Mouse (Mus musculus): Measurements from ENCODE around the gene Slit3. TPM values are rescaled to one million over a fixed set of nuclear protein-coding genes. Genes with fewer than 3 reads are reported as not detected.

Gene Slit3
- polyA plus RNA-seq, 1 experiment from 2014 or later = 4.9 TPM

DNA sequence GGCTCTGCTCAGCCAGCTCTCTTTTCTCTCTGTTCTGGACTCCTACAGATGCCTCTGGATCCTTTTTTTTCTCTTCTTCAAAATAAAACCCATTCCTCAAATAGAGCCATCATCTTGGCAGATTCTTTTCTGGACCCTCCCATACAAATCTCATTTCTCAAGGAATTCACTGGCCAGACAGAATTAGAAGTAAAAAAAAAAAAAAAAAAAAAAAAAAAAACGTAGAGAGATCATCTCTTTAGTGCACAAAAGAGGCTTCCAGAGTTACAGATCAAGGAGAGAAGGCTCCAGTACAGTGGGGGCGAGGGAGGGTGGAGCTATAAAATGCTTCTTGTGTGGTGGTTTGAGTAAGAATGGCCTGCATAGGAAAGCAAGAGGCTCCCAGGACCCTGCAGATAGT, 10.2 kb upstream of the Slit3 start:
- H3K4me1 ChIP-seq = peaks cover 10% of the 10 kb centered on the region
- WGBS = 46% methylated on average over 2 of the region's 2 CpGs

GRCm38 (mm10) chr11:35113290-35113689, 7.7 kb upstream of the Slit3 start:
- Histone ChIP-seq H3K27ac (no peak overlapping the region), H3K27me3 (ENCODE audit: poor library complexity, severe bottlenecking) (peaks cover 31% of the 10 kb centered on the region), H3K9me3 (no peaks in the 10 kb centered on the region), H3K4me3 (no peak overlapping the region), H3K4me1 (peaks cover 17% of the 10 kb centered on the region), H3K36me3 (replicated peaks) (no peaks in the 10 kb centered on the region)
- DNase-seq (ENCODE audit: extremely low spot score, low spot score) = no peak
- 31% methylated on average over 1 of the region's 1 CpGs for WGBS

More for the DNA sequence above, 10.2 kb upstream of the Slit3 start:
- Histone ChIP-seq H3K27me3 (ENCODE audit: poor library complexity, severe bottlenecking) (peaks cover 6% of the 10 kb centered on the region; the same call in 1 of the 2 replicates), H3K4me3 (no peak overlapping the region), H3K36me3 (replicated peaks) (no peaks in the 10 kb centered on the region), H3K9me3 (no peaks in the 10 kb centered on the region), H3K27ac (no peak overlapping the region)
- DNase-seq (ENCODE audit: extremely low spot score, low spot score) = no peak

- Histone ChIP-seq H3K36me3 (replicated peaks) (no peaks in the 10 kb centered on the region), H3K4me3 (no peak overlapping the region), H3K4me1 (peaks cover 46% of the 10 kb centered on the region), H3K27ac (no peak overlapping the region), H3K9me3 (no peaks in the 10 kb centered on the region), H3K27me3 (ENCODE audit: poor library complexity, severe bottlenecking) (peaks cover 61% of the 10 kb centered on the region)
- DNase-seq (ENCODE audit: extremely low spot score, low spot score) = no peak
- WGBS = 66% methylated on average over 3 of the region's 3 CpGs
Observed at GRCm38 (mm10) chr11:35116436-35116835, 4.6 kb upstream of the Slit3 start.

GRCm38 (mm10) chr11:35117871-35118270, 3.2 kb upstream of the Slit3 start:
- Histone ChIP-seq H3K27me3 (ENCODE audit: poor library complexity, severe bottlenecking) (peaks cover 76% of the 10 kb centered on the region), H3K9me3 (no peaks in the 10 kb centered on the region), H3K4me3 (no peak overlapping the region), H3K27ac (no peak overlapping the region), H3K4me1 (peaks cover 59% of the 10 kb centered on the region), H3K36me3 (replicated peaks) (no peaks in the 10 kb centered on the region)
- no peak for DNase-seq (ENCODE audit: extremely low spot score, low spot score)
- WGBS = 84% methylated on average over 3 of the region's 3 CpGs

- Histone ChIP-seq H3K36me3 (replicated peaks) (no peaks in the 10 kb centered on the region), H3K27me3 (ENCODE audit: poor library complexity, severe bottlenecking) (peaks cover 84% of the 10 kb centered on the region), H3K4me1 (peaks cover 56% of the 10 kb centered on the region), H3K27ac (peak overlapping the region; percentile 65; the same call in 1 of the 2 replicates), H3K4me3 (no peak overlapping the region), H3K9me3 (no peaks in the 10 kb centered on the region)
- DNase-seq (ENCODE audit: extremely low spot score, low spot score) = no peak
- WGBS = 57% methylated on average over 6 of the region's 6 CpGs
Observed at GRCm38 (mm10) chr11:35118731-35119130, 2.3 kb upstream of the Slit3 start.

DNA sequence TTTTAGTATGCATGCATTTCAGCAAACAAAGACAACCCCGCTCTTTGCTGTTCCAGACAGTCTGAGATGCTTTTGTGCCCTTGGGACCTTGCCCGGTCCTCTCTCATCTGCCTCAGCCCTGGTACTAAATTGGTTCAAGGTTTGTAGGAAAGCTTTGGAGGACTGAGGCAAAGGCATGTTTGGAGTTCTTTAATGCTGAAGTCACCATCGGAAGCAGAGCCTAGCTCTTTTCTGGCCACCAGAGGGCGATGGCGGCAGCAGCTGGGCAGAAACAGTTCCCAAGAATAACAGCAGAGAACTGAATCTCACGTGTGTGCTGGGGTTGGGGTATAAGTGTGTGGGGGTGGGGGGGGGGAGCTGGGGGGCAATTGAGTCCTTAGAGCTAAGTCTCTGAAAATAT, 1.7 kb upstream of the Slit3 start:
- peak overlapping the region; percentile 65; the same call in 1 of the 2 replicates for H3K27ac ChIP-seq
- 7% methylated on average over 6 of the region's 6 CpGs for WGBS
- DNase-seq (ENCODE audit: extremely low spot score, low spot score) = peak; percentile 81
- H3K36me3 ChIP-seq (replicated peaks) = no peaks in the 10 kb centered on the region
- H3K4me1 ChIP-seq = peaks cover 62% of the 10 kb centered on the region
- H3K27me3 ChIP-seq (ENCODE audit: poor library complexity, severe bottlenecking) = peaks cover 90% of the 10 kb centered on the region
- no peaks in the 10 kb centered on the region for H3K9me3 ChIP-seq
- H3K4me3 ChIP-seq = no peak overlapping the region

DNA sequence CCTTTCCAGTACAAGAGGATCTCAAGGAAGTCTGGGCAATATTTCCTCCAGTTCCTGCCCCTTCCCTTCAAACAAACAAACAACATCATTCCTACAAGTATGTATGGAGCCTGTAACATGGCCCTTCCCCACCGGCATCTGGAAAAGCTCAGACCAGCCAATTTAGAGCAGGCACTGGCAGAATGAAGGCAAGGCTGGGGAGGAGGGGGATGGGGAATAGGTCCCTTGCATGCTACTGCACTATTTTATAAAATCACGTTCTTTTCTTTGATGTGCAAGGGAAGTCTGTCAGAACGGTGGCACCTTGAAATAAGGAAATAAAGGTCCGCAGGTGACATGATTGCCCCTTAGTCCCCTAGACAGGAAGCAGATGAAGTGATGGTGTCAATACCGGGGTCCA, 948 bp upstream of the Slit3 start:
- Histone ChIP-seq H3K4me3 (no peak overlapping the region), H3K36me3 (replicated peaks) (no peaks in the 10 kb centered on the region), H3K27ac (no peak overlapping the region), H3K27me3 (ENCODE audit: poor library complexity, severe bottlenecking) (peaks cover 93% of the 10 kb centered on the region), H3K9me3 (no peaks in the 10 kb centered on the region), H3K4me1 (peaks cover 69% of the 10 kb centered on the region)
- 48% methylated on average over 5 of the region's 5 CpGs for WGBS
- DNase-seq (ENCODE audit: extremely low spot score, low spot score) = no peak

GRCm38 (mm10) chr11:35121611-35121959, 561 bp downstream of the Slit3 start:
- DNase-seq (ENCODE audit: extremely low spot score, low spot score) = peak; percentile 35
- Histone ChIP-seq H3K4me3 (peak overlapping the region; percentile 79), H3K4me1 (peaks cover 84% of the 10 kb centered on the region), H3K27me3 (ENCODE audit: poor library complexity, severe bottlenecking) (peaks cover 97% of the 10 kb centered on the region), H3K27ac (peak overlapping the region; percentile 85), H3K9me3 (no peaks in the 10 kb centered on the region), H3K36me3 (replicated peaks) (no peaks in the 10 kb centered on the region)
- WGBS = under 1% methylated on average over 27 of the region's 27 CpGs

DNA sequence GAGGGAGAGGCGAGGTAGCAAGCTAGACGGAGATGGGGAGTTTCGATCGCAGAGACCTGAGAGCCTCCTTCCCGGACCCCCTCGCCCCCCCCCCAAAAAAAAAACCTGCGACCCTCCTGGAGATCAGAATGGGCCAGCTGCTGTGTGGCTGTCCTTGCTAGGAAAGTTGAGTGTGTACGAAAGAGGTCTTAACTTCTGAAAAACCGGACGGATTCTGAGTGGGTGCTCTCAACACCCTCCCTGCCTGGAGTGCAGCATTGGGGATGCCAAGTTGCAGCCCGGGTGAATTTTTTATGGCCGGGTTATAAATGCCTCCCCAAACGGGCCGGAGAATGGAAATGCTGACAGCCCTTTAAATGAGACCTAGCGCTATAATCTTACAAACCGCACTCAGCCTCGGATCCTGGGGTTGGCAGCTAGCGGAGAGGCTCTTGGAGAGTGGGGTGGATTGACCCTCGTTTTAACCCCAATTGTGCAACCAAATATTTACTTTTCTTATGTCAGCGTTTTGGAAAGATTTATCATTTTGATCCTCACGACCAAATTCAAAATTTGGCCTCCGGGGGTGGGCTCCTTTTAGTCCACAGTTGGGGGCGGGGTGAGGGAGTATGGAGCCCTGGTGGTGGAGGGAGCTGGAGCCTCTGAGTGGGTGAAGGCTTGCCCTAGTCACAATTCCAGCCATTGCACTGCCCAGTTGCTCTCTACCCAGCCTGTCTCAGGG, 1.2 kb downstream of the Slit3 start:
- H3K36me3 ChIP-seq (replicated peaks) = no peaks in the 10 kb centered on the region
- DNase-seq (ENCODE audit: extremely low spot score, low spot score) = no peak
- no peaks in the 10 kb centered on the region for H3K9me3 ChIP-seq
- peak overlapping the region; percentile 85; the same call in 1 of the 2 replicates for H3K27ac ChIP-seq
- H3K27me3 ChIP-seq (ENCODE audit: poor library complexity, severe bottlenecking) = peaks cover 97% of the 10 kb centered on the region
- H3K4me1 ChIP-seq = peaks cover 90% of the 10 kb centered on the region
- WGBS = under 1% methylated on average over 23 of the region's 23 CpGs
- H3K4me3 ChIP-seq = peak overlapping the region; percentile 79

DNA sequence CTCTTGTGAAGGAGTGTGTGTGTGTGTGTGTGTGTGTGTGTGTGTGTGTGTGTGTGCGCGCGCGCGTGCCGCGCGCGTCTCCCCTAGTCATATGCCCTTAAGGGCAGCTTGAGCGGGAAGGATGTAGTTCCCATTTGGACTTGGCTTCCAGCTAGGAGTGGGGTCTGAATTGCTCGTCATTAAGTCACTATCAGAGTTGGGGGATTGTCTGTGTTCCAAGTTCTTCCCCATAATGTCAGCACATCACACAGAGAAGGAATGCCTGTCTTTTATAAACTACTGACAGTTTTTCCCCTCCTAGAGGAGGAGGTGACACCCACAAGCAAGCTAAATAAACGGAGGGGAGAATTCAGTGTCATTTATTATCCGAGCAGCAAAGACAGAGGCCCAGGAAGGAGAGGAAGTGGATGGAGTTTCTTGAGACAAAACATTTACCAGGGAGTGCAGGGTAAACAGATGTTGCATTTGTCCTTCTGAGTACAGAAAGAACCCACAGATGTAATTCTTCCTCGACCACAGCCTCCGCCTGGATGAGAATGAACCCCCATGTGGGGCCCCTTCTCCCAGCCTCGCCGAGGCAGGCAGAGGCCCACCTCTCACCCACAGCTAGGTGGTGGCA, 3.6 kb downstream of the Slit3 start:
- Histone ChIP-seq H3K27me3 (ENCODE audit: poor library complexity, severe bottlenecking) (peaks cover 76% of the 10 kb centered on the region), H3K4me3 (no peak overlapping the region), H3K9me3 (no peaks in the 10 kb centered on the region), H3K27ac (no peak overlapping the region), H3K36me3 (replicated peaks) (no peaks in the 10 kb centered on the region), H3K4me1 (peaks cover 74% of the 10 kb centered on the region)
- 76% methylated on average over 17 of the region's 17 CpGs for WGBS
- no peak for DNase-seq (ENCODE audit: extremely low spot score, low spot score)

GRCm38 (mm10) chr11:35125108-35125490, 4.1 kb downstream of the Slit3 start:
- Histone ChIP-seq H3K36me3 (replicated peaks) (no peaks in the 10 kb centered on the region), H3K9me3 (no peaks in the 10 kb centered on the region), H3K27me3 (ENCODE audit: poor library complexity, severe bottlenecking) (peaks cover 71% of the 10 kb centered on the region), H3K4me3 (no peak overlapping the region), H3K27ac (no peak overlapping the region), H3K4me1 (peaks cover 69% of the 10 kb centered on the region)
- DNase-seq (ENCODE audit: extremely low spot score, low spot score) = no peak
- 63% methylated on average over 10 of the region's 10 CpGs for WGBS

- Histone ChIP-seq H3K9me3 (no peaks in the 10 kb centered on the region), H3K27ac (no peak overlapping the region), H3K4me1 (peaks cover 6% of the 10 kb centered on the region; the same call in 1 of the 2 replicates), H3K27me3 (ENCODE audit: poor library complexity, severe bottlenecking) (peaks cover 7% of the 10 kb centered on the region), H3K4me3 (no peak overlapping the region), H3K36me3 (replicated peaks) (no peaks in the 10 kb centered on the region)
- no peak for DNase-seq (ENCODE audit: extremely low spot score, low spot score)
- 87% methylated on average over 5 of the region's 5 CpGs for WGBS
Observed at GRCm38 (mm10) chr11:35131740-35132139, 10.7 kb downstream of the Slit3 start.

GRCm38 (mm10) chr11:35136625-35137024, 15.6 kb downstream of the Slit3 start:
- Histone ChIP-seq H3K9me3 (no peaks in the 10 kb centered on the region), H3K4me3 (no peak overlapping the region), H3K36me3 (replicated peaks) (no peaks in the 10 kb centered on the region), H3K27ac (no peak overlapping the region), H3K4me1 (no peaks in the 10 kb centered on the region), H3K27me3 (ENCODE audit: poor library complexity, severe bottlenecking) (no peaks in the 10 kb centered on the region)
- no peak for DNase-seq (ENCODE audit: extremely low spot score, low spot score)
- 90% methylated on average over 9 of the region's 9 CpGs for WGBS
